Mouse (Mus musculus) spleen, postnatal 10 days (tissue): ENCODE measurements around the gene Arhgap33.
"Not testable (repeated sequence)": the region's sequence is repeated elsewhere in the genome, so short reads cannot be mapped to it uniquely, and the experiment has no call there.

Source experiments
- DNase-seq, 2 experiments: peaks; one replicate each; pipeline ENCODE4 v3.0.0; 2021 to 2022; ENCODE audit warnings: low spot score in 2 of 2

Arhgap33 gene

GRCm38 (mm10) chr7:30495506-30496042, 39.3 kb downstream of the Arhgap33 start:
- DNase-seq: not testable (repeated sequence)

GRCm38 (mm10) chr7:30493401-30493931, 41.4 kb downstream of the Arhgap33 start, which contains the start of gene Prodh2:
Gene Prodh2 (plus strand): TSS chr7:30493622.
- DNase-seq: no peak

- DNase-seq: peak; percentile 74 to 88
These were observed 42.1 kb downstream of the Arhgap33 start for GRCm38 (mm10) chr7:30492765-30493164.

GRCm38 (mm10) chr7:30490957-30491307, 43.9 kb downstream of the Arhgap33 start:
- DNase-seq: no peak

GRCm38 (mm10) chr7:30490251-30490956, 44.5 kb downstream of the Arhgap33 start:
- DNase-seq: peak; percentile 25 to 63

- no peak for DNase-seq
These were observed 50.6 kb downstream of the Arhgap33 start for GRCm38 (mm10) chr7:30484250-30484649.

GRCm38 (mm10) chr7:30477415-30478381, 57.2 kb downstream of the Arhgap33 start:
- DNase-seq: no peak

GRCm38 (mm10) chr7:30476136-30476535, 58.7 kb downstream of the Arhgap33 start:
- DNase-seq: not testable (repeated sequence)

GRCm38 (mm10) chr7:30474999-30475398, 59.9 kb downstream of the Arhgap33 start:
- DNase-seq: no peak

GRCm38 (mm10) chr7:30472411-30472810, 62.4 kb downstream of the Arhgap33 start:
- DNase-seq: peak in 1 of 2 experiments; percentile 61
